Mouse (Mus musculus) cortical plate, adult 2 months (tissue): ENCODE measurements around the gene Lonp1.

Experiments used
- CTCF ChIP-seq: fragments of 200-500 bp; IDR thresholded peaks from 2 replicates; pipeline ENCODE4 v1.5.1; 2011; ENCODE audit warnings: mild to moderate bottlenecking, control low read depth, low read length; ENCODE audit not compliant: insufficient read depth; ENCODE audit errors: extremely low read depth
- POLR2A ChIP-seq: fragments of 200-500 bp; IDR thresholded peaks from 2 replicates; pipeline ENCODE4 v1.6.1; 2011; ENCODE audit warnings: mild to moderate bottlenecking, low read length, control low read depth; ENCODE audit not compliant: insufficient read depth; ENCODE audit errors: extremely low read depth

- no peak for TF ChIP-seq CTCF
- no peak for TF ChIP-seq POLR2A
Observed at GRCm38 (mm10) chr17:56583611-56584256, 43.0 kb downstream of the Lonp1 start.
